Mouse (Mus musculus) embryo, embryonic 11 days (tissue): Measurements from ENCODE around the gene Gjb6.

ENCODE experiments used
- DNase-seq: peaks from one replicate; pipeline ENCODE4 v3.0.0-alpha.2; 2015

The Gjb6 gene

GRCm38 (mm10) chr14:57082863-57083262, 50.5 kb downstream of the Gjb6 start:
- DNase-seq: no peak

- no peak for DNase-seq
These were observed 57.9 kb downstream of the Gjb6 start for GRCm38 (mm10) chr14:57075537-57075936.
